Mouse (Mus musculus) neural tube, embryonic 11.5 days (tissue): ENCODE measurements around the gene Ctnnal1. TPM values are rescaled to one million over a fixed set of nuclear protein-coding genes. Genes with fewer than 3 reads are reported as not detected.
A peak's percentile ranks its signal among the peaks of the same experiment; 100 is the strongest.
"Not testable (repeated sequence)": the region's sequence is repeated elsewhere in the genome, so short reads cannot be mapped to it uniquely, and the experiment has no call there.

Experiments used
- ATAC-seq: fragments of 200-750 bp; cut with Nextera tagmentation; 2 replicates; pipeline ENCODE4 v1.8.0; 2017; ENCODE audit warnings: moderate number of reproducible peaks, mild to moderate bottlenecking, moderate TSS enrichment, moderate library complexity; ENCODE audit not compliant: insufficient read depth, low FRiP score, low TSS enrichment
- DNase-seq: peaks from one replicate; pipeline ENCODE4 v3.0.0-alpha.2; 2015; ENCODE audit warnings: low spot score
- H3K27ac ChIP-seq: fragments of 300-500 bp; sonication (generic); 2 replicates; pipeline ENCODE4 v1.5.1; 2014; ENCODE audit warnings: low read depth, mild to moderate bottlenecking, low read length
- H3K27me3 ChIP-seq: fragments of 300-500 bp; sonication (generic); 2 replicates; pipeline ENCODE4 v1.6.1; 2014; ENCODE audit warnings: mild to moderate bottlenecking, low read length, mixed read lengths; ENCODE audit not compliant: control insufficient read depth, insufficient read depth
- H3K36me3 ChIP-seq: fragments of 300-500 bp; sonication (generic); 2 replicates; pipeline ENCODE4 v1.6.1; 2014; ENCODE audit warnings: mild to moderate bottlenecking, low read length, moderate library complexity, mixed read lengths; ENCODE audit not compliant: control insufficient read depth, insufficient read depth
- H3K4me1 ChIP-seq: fragments of 300-500 bp; sonication (generic); 2 replicates; pipeline ENCODE4 v1.6.1; 2014; ENCODE audit warnings: low read length, mixed read lengths; ENCODE audit not compliant: control insufficient read depth, insufficient read depth
- H3K4me2 ChIP-seq: fragments of 300-500 bp; sonication (generic); 2 replicates; pipeline ENCODE4 v1.6.1; 2014; ENCODE audit warnings: low read depth, mild to moderate bottlenecking, moderate library complexity
- H3K4me3 ChIP-seq: fragments of 300-500 bp; sonication (generic); 2 replicates; pipeline ENCODE4 v1.5.1; 2014; ENCODE audit warnings: low read depth, low read length
- H3K9ac ChIP-seq: fragments of 300-500 bp; sonication (generic); 2 replicates; pipeline ENCODE4 v1.6.1; 2014; ENCODE audit warnings: mild to moderate bottlenecking, low read length
- H3K9me3 ChIP-seq: fragments of 300-500 bp; sonication (generic); 2 replicates; pipeline ENCODE4 v1.6.1; 2016; ENCODE audit warnings: low read length; ENCODE audit not compliant: control insufficient read depth
- WGBS: fragments of 180-500 bp; shearing (Covaris S2); extraction: QIAGEN DNeasy Blood & Tissue Kit; methylation state at CpG from one replicate; pipeline ENCODE4 v1.1.7; 2014; 5-methylcytosine and 5-hydroxymethylcytosine counted together
- polyA plus RNA-seq: library from polyadenylated mRNA; unstranded; fragments of >200 nt; fragmentation: Nextera tagmentation; extraction: Ambion mirVana; gene quantifications from 2 replicates; pipeline ENCODE4 v1.2.1, GENCODE M21; 2014

The Ctnnal1 gene
- polyA plus RNA-seq, 1 experiment from 2014 or later: 27.4 TPM

GRCm38 (mm10) chr4:56870541-56870940 is 5.6 kb upstream of the Ctnnal1 start:
- H3K4me1 ChIP-seq, DNase-seq: not testable (repeated sequence)
- WGBS: 96% methylated on average over 11 of the region's 11 CpGs

GRCm38 (mm10) chr4:56867761-56868160 is 2.8 kb upstream of the Ctnnal1 start:
- no peak for DNase-seq
- H3K27ac ChIP-seq: no peak overlapping the region

More at GRCm38 (mm10) chr4:56870541-56870940, 5.6 kb upstream of the Ctnnal1 start:
- H3K27me3 ChIP-seq, H3K36me3 ChIP-seq, ATAC-seq, H3K4me2 ChIP-seq, H3K27ac ChIP-seq, H3K4me3 ChIP-seq, H3K9ac ChIP-seq, H3K9me3 ChIP-seq: not testable (repeated sequence)

GRCm38 (mm10) chr4:56865971-56866370 is 983 bp upstream of the Ctnnal1 start:
- H3K4me2 ChIP-seq: no peak overlapping the region
- H3K27me3 ChIP-seq: no peaks in the 10 kb centered on the region
- ATAC-seq (no peak), DNase-seq (no peak)
- peaks cover 4% of the 10 kb centered on the region; the same call in 1 of the 2 replicates for H3K4me1 ChIP-seq
- H3K4me3 ChIP-seq: no peak overlapping the region
- no peaks in the 10 kb centered on the region for H3K9me3 ChIP-seq
- no peak overlapping the region for H3K9ac ChIP-seq
- no peaks in the 10 kb centered on the region for H3K36me3 ChIP-seq
- 55% methylated on average over 4 of the region's 4 CpGs for WGBS
- no peak overlapping the region for H3K27ac ChIP-seq

More at GRCm38 (mm10) chr4:56867761-56868160, 2.8 kb upstream of the Ctnnal1 start:
- peaks cover 4% of the 10 kb centered on the region; the same call in 1 of the 2 replicates for H3K4me1 ChIP-seq
- H3K9ac ChIP-seq: no peak overlapping the region
- 72% methylated on average over 5 of the region's 5 CpGs for WGBS
- ATAC-seq: no peak
- H3K9me3 ChIP-seq: no peaks in the 10 kb centered on the region
- no peaks in the 10 kb centered on the region for H3K36me3 ChIP-seq
- no peak overlapping the region for H3K4me3 ChIP-seq
- H3K27me3 ChIP-seq: no peaks in the 10 kb centered on the region
- H3K4me2 ChIP-seq: no peak overlapping the region

- H3K4me1 ChIP-seq: peaks cover 4% of the 10 kb centered on the region; the same call in 1 of the 2 replicates
- DNase-seq (no peak), ATAC-seq (peak; percentile 70)
- WGBS: under 1% methylated on average over 47 of the region's 49 CpGs
- peak overlapping the region; percentile 82 for H3K27ac ChIP-seq
- H3K9me3 ChIP-seq: no peaks in the 10 kb centered on the region
- H3K27me3 ChIP-seq: no peaks in the 10 kb centered on the region
- no peaks in the 10 kb centered on the region for H3K36me3 ChIP-seq
- peak overlapping the region; percentile 92 for H3K9ac ChIP-seq
- H3K4me3 ChIP-seq: peak overlapping the region; percentile 84
- peak overlapping the region; percentile 86 for H3K4me2 ChIP-seq
These were observed 479 bp downstream of the Ctnnal1 start for GRCm38 (mm10) chr4:56864417-56865001.

- Histone ChIP-seq H3K36me3 (no peaks in the 10 kb centered on the region), H3K4me1 (peaks cover 4% of the 10 kb centered on the region; the same call in 1 of the 2 replicates), H3K4me2 (peak overlapping the region; percentile 86), H3K27ac (no peak overlapping the region), H3K4me3 (peak overlapping the region; percentile 84), H3K9me3 (no peaks in the 10 kb centered on the region), H3K27me3 (no peaks in the 10 kb centered on the region), H3K9ac (peak overlapping the region; percentile 92)
- DNase-seq (no peak), ATAC-seq (no peak)
- 57% methylated on average over 4 of the region's 4 CpGs for WGBS
These were observed 972 bp downstream of the Ctnnal1 start for GRCm38 (mm10) chr4:56864016-56864415.

GRCm38 (mm10) chr4:56861551-56861950 is 3.4 kb downstream of the Ctnnal1 start:
- no peak overlapping the region for H3K4me2 ChIP-seq

GRCm38 (mm10) chr4:56858733-56859132 is 6.3 kb downstream of the Ctnnal1 start:
- H3K27me3 ChIP-seq: no peaks in the 10 kb centered on the region
- H3K27ac ChIP-seq: no peak overlapping the region
- 85% methylated on average over 9 of the region's 9 CpGs for WGBS
- H3K4me2 ChIP-seq: no peak overlapping the region
- no peak overlapping the region for H3K4me3 ChIP-seq
- H3K4me1 ChIP-seq: peaks cover 3% of the 10 kb centered on the region; the same call in 1 of the 2 replicates
- ATAC-seq (no peak), DNase-seq (no peak)
- H3K9ac ChIP-seq: no peak overlapping the region
- no peaks in the 10 kb centered on the region for H3K36me3 ChIP-seq
- H3K9me3 ChIP-seq: no peaks in the 10 kb centered on the region

More at GRCm38 (mm10) chr4:56861551-56861950, 3.4 kb downstream of the Ctnnal1 start:
- ATAC-seq: no peak
- DNase-seq: no peak
- H3K9me3 ChIP-seq: no peaks in the 10 kb centered on the region
- H3K4me1 ChIP-seq: peaks cover 4% of the 10 kb centered on the region; the same call in 1 of the 2 replicates
- WGBS: 95% methylated on average over 4 of the region's 4 CpGs
- H3K27ac ChIP-seq: no peak overlapping the region
- H3K9ac ChIP-seq: no peak overlapping the region
- H3K36me3 ChIP-seq: no peaks in the 10 kb centered on the region
- H3K27me3 ChIP-seq: no peaks in the 10 kb centered on the region
- no peak overlapping the region for H3K4me3 ChIP-seq

- WGBS: 89% methylated on average over 8 of the region's 8 CpGs
- DNase-seq: no peak
- Histone ChIP-seq H3K4me2 (no peak overlapping the region), H3K4me1 (no peaks in the 10 kb centered on the region), H3K36me3 (no peaks in the 10 kb centered on the region), H3K27ac (no peak overlapping the region), H3K9ac (no peak overlapping the region), H3K27me3 (no peaks in the 10 kb centered on the region), H3K9me3 (no peaks in the 10 kb centered on the region), H3K4me3 (no peak overlapping the region)
- no peak for ATAC-seq
These were observed 8.5 kb downstream of the Ctnnal1 start for GRCm38 (mm10) chr4:56856371-56856949.

GRCm38 (mm10) chr4:56855935-56856334 is 9.1 kb downstream of the Ctnnal1 start:
- H3K9me3 ChIP-seq: no peaks in the 10 kb centered on the region
- ATAC-seq: no peak
- no peak for DNase-seq
- no peak overlapping the region for H3K9ac ChIP-seq
- H3K4me3 ChIP-seq: no peak overlapping the region
- H3K27me3 ChIP-seq: no peaks in the 10 kb centered on the region
- H3K36me3 ChIP-seq: no peaks in the 10 kb centered on the region
- 96% methylated on average over 5 of the region's 5 CpGs for WGBS
- H3K27ac ChIP-seq: no peak overlapping the region
- H3K4me2 ChIP-seq: no peak overlapping the region
- no peaks in the 10 kb centered on the region for H3K4me1 ChIP-seq
